Mouse (Mus musculus): Measurements from ENCODE around the gene Ip6k3.

DNA sequence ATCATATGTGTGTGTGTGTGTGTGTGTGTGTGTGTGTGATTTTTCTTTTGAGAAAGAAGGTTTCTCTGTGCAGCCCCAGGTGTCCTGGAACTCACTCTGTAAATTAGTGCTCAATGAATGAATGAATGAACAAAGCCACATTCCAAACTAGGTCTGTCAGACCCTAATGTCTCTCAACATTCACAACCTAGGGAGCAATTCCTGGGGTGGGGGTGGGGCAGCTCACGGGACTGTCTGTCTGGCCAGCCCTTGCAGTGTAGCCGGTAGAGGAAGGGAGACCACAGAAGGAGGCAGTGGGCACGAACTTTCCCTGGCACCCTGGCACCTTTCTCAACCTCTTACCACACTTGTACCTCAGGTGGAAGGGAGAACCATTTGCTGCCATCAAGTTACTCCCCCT is 32.9 kb downstream of the Ip6k3 start:
- no peak for TF ChIP-seq HCFC1 (IDR thresholded peaks at IDR 0.05; ENCODE audit: borderline replicate concordance, insufficient read depth, low read length)
- TF ChIP-seq CHD2 (IDR thresholded peaks at IDR 0.05; ENCODE audit: low read depth, low read length) = no peak
- no peak for TF ChIP-seq ZC3H11A (IDR thresholded peaks at IDR 0.05; ENCODE audit: borderline replicate concordance, low read depth, low read length)
- TF ChIP-seq ZNF384 (IDR thresholded peaks at IDR 0.05; ENCODE audit: low read depth, low read length) = no peak
- TF ChIP-seq MAFK (IDR thresholded peaks at IDR 0.05; ENCODE audit: insufficient read depth, low read depth, low read length) = no peak

All from ES-E14 (cell line).